Mouse (Mus musculus): ENCODE data around the gene Mrgpre.

GRCm38 (mm10) chr7:143783378-143783995 is 813 bp downstream of the Mrgpre start:
- TF ChIP-seq CTCF (IDR thresholded peaks at IDR 0.05; ENCODE audit: low read depth) (no peak), EP300 (optimal IDR thresholded peaks at IDR 0.05) (no peak)
